Mouse (Mus musculus) liver, embryonic 14.5 days (tissue): ENCODE measurements around the gene Btg2. TPM values are rescaled to one million over a fixed set of nuclear protein-coding genes. Genes with fewer than 3 reads are reported as not detected.

ENCODE experiments used
- ATAC-seq: fragments of 200-750 bp; cut with Nextera tagmentation; 2 replicates; pipeline ENCODE4 v1.8.0; 2017; ENCODE audit warnings: moderate number of reproducible peaks, mild to moderate bottlenecking, moderate library complexity; ENCODE audit not compliant: insufficient read depth
- DNase-seq, 3 experiments: peaks; one replicate each; pipeline ENCODE4 v3.0.0-alpha.2; 2012 to 2013; ENCODE audit warnings: low read depth in 3 of 3, low spot score in 3 of 3
- H3K27ac ChIP-seq: fragments of 300-500 bp; sonication (generic); 2 replicates; pipeline ENCODE4 v1.5.1; 2014; ENCODE audit warnings: moderate library complexity, mild to moderate bottlenecking, control low read depth, inconsistent platforms
- H3K27me3 ChIP-seq: fragments of 300-500 bp; sonication (generic); 2 replicates; pipeline ENCODE4 v1.6.1; 2014; ENCODE audit warnings: mild to moderate bottlenecking, low read length, moderate library complexity; ENCODE audit not compliant: control insufficient read depth, insufficient read depth
- H3K36me3 ChIP-seq: fragments of 300-500 bp; sonication (generic); replicated peaks from 2 replicates; pipeline ENCODE4 v1.6.1; 2014; ENCODE audit warnings: low read depth; ENCODE audit not compliant: control insufficient read depth, insufficient read depth
- H3K4me1 ChIP-seq, 2 experiments: fragments of 200-500 bp in 1 of 2; fragments of 300-500 bp in 1 of 2; sonication (generic) in 1 of 2; replicated peaks; 2 replicates each; pipeline ENCODE4 v1.6.1; 2012 to 2014; ENCODE audit warnings: antibody characterized with exemption in 1 of 2, inconsistent platforms in 1 of 2, low read length in 1 of 2; ENCODE audit not compliant: control insufficient read depth in 2 of 2, insufficient read depth in 2 of 2
- H3K4me2 ChIP-seq: fragments of 300-500 bp; sonication (generic); 2 replicates; pipeline ENCODE4 v1.6.1; 2014; ENCODE audit warnings: low read depth, mild to moderate bottlenecking, control low read depth, moderate library complexity
- H3K4me3 ChIP-seq, 2 experiments: fragments of 200-500 bp in 1 of 2; fragments of 300-500 bp in 1 of 2; sonication (generic) in 1 of 2; 2 replicates each; pipeline ENCODE4 v1.5.1; 2012 to 2014; ENCODE audit warnings: low read depth in 2 of 2, low read length in 2 of 2, mild to moderate bottlenecking in 2 of 2, control low read depth in 1 of 2, inconsistent platforms in 1 of 2, moderate library complexity in 1 of 2; ENCODE audit not compliant: insufficient read depth in 1 of 2
- H3K9ac ChIP-seq: fragments of 300-500 bp; sonication (generic); replicated peaks from 2 replicates; pipeline ENCODE4 v1.6.1; 2014; ENCODE audit warnings: mild to moderate bottlenecking, control low read depth, moderate library complexity
- H3K9me3 ChIP-seq: fragments of 300-500 bp; sonication (generic); 2 replicates; pipeline ENCODE4 v1.6.1; 2016; ENCODE audit warnings: low read length, mixed read lengths; ENCODE audit not compliant: control insufficient read depth
- CTCF ChIP-seq: IDR thresholded peaks from 2 replicates; pipeline ENCODE4 v1.5.1; 2016; ENCODE audit warnings: antibody characterized with exemption, low read depth, control low read depth
- EP300 ChIP-seq: IDR thresholded peaks from 2 replicates; pipeline ENCODE4 v1.6.1; 2016; ENCODE audit warnings: antibody characterized with exemption, low read depth
- WGBS: fragments of 180-500 bp; shearing (Covaris S2); extraction: QIAGEN DNeasy Blood & Tissue Kit; methylation state at CpG from one replicate; pipeline ENCODE4 v1.1.7; 2014; ENCODE audit not compliant: insufficient replicate concordance; 5-methylcytosine and 5-hydroxymethylcytosine counted together
- polyA plus RNA-seq, 2 experiments: library from polyadenylated mRNA; depleted of rRNA in 1 of 2; stranded (reverse) in 1 of 2; unstranded in 1 of 2; fragments of >200 nt; fragmentation: Nextera tagmentation in 1 of 2; extraction: Ambion mirVana in 1 of 2; gene quantifications; 2 replicates each; pipeline versions ENCODE4 v1.2.1 to v1.2.3; 2012 to 2014

Btg2 gene
- polyA plus RNA-seq, 2 experiments, result 45.3 to 78.2 TPM

DNA sequence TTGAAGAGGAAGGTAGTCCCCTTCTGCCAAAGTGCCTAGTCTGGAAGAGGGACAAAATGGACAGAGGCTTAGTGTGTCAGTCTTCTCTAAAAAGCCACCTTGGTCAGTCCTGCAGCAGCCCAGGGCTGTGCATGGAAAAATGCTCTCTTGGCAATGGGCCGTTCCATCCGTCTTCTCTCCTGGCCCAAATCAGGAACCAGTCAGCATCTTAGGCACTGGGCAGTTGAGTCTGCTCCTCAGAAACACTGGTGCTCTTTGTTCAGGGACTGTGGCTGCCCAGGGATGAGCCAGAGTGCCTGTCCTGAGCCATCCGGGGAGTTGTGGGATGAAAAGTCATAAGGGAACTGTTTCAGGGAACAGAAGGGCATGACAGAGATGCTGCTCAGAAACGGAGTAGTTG is 40.6 kb downstream of the Btg2 start:
- 64% methylated on average over 4 of the region's 4 CpGs for WGBS
- DNase-seq (no peak), ATAC-seq (no peak)
- Histone ChIP-seq H3K9ac (no peak overlapping the region), H3K27ac (no peak overlapping the region), H3K36me3 (no peaks in the 10 kb centered on the region), H3K4me3 (no peak overlapping the region), H3K4me1 (no peaks in the 10 kb centered on the region), H3K27me3 (no peaks in the 10 kb centered on the region), H3K9me3 (no peaks in the 10 kb centered on the region), H3K4me2 (no peak overlapping the region)
- TF ChIP-seq CTCF, result no peak
- TF ChIP-seq EP300, result no peak

DNA sequence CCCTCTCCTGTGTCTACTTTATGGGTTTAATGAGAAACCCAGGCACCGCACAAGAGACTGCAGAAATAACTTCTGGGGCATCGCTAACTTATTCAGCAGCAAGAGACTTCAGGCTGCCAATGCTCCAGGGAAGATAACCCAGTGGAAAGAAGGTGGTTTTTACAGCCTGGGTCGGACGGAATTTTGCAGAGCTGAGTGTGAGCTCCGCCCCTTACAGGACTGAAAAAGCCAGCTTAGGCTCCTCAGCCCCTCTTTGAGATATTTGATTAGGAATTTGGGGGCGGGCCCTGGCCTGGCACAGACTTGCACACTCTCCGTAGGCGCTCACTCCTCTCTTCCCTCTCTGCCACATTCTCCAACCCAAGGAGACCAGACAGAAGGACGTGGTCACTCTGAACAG is 41.7 kb downstream of the Btg2 start, which contains the start of gene Fmod:
Gene Fmod, plus strand, starts transcription at position 83 of the 400 bp plus-strand sequence.
- ATAC-seq (no peak), DNase-seq (no peak)
- H3K9me3 ChIP-seq, result no peaks in the 10 kb centered on the region
- H3K4me1 ChIP-seq, result no peaks in the 10 kb centered on the region
- no peak within 1 kb of the TSS for H3K4me2 ChIP-seq
- H3K27me3 ChIP-seq, result no peaks in the 10 kb centered on the region
- H3K27ac ChIP-seq, result no peak within 1 kb of the TSS
- no peak within 1 kb of the TSS for H3K4me3 ChIP-seq
- 39% methylated on average over 9 of the region's 9 CpGs for WGBS
- H3K36me3 ChIP-seq, result no peaks in the 10 kb centered on the region
- TF ChIP-seq CTCF, result no peak
- TF ChIP-seq EP300, result no peak
- no peak within 1 kb of the TSS for H3K9ac ChIP-seq

DNA sequence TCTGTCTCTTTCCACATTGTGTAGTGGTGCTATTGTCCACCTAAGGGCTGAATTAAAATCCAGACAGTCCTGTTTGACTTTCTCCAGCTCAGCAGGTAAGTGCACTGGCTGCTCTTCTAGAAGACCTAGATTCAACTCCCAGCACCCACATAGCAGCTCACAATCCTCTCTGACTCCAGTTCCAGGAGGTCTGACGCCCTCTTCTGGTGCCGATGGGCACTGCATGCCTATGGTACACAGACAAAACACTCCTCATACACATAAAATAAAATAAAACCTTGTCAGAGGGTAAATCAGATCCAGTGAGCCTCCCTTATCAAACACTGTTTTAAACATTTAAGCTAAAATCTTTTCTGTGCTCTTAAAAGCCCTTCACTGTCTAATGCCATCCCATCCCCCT is 42.4 kb downstream of the Btg2 start:
- WGBS, result 39% methylated on average over 2 of the region's 2 CpGs
- Histone ChIP-seq H3K4me1 (no peaks in the 10 kb centered on the region), H3K9ac (no peak overlapping the region)

DNA sequence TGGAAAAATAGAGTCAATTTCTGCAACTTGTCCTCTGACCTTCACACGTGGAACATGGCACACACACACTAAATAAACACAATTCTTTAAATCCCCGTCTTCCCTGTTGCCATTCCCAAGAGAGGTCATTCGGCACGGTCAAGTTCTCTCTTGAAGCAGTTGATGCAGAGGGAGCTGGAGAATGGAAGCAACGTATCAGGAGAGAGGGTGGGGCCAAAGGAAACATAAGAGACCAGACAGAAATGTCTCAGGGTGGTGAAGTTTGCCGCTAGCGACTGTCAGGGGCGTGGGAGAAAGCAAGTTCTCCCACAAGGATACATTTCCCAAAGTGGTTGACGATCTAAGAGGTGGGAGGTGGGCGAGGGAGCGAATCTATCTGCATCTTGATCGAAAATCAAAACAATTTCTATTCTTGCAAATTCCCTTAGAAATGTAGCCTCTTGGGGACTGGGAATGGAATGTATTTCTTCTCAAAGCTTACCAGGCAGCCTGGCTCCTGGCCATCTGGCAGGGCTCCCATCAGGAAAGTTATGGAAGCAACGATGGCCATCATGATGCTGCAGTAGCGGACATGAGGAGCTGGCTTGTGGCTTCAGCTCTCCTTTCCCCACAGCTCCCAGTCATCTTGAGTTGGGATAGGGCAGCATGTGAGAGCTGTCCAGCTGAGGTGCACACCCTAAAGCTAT is 50.6 kb downstream of the Btg2 start:
- Histone ChIP-seq H3K4me1 (no peaks in the 10 kb centered on the region), H3K9ac (no peak overlapping the region), H3K4me2 (no peak overlapping the region), H3K36me3 (no peaks in the 10 kb centered on the region), H3K4me3 (no peak overlapping the region), H3K27ac (no peak overlapping the region), H3K27me3 (no peaks in the 10 kb centered on the region), H3K9me3 (no peaks in the 10 kb centered on the region)
- no peak for TF ChIP-seq CTCF
- 70% methylated on average over 14 of the region's 14 CpGs for WGBS
- DNase-seq (no peak), ATAC-seq (no peak)

More for the DNA sequence above, 42.4 kb downstream of the Btg2 start:
- Histone ChIP-seq H3K4me2 (no peak overlapping the region), H3K27ac (no peak overlapping the region), H3K9me3 (no peaks in the 10 kb centered on the region), H3K36me3 (no peaks in the 10 kb centered on the region), H3K4me3 (no peak overlapping the region), H3K27me3 (no peaks in the 10 kb centered on the region)
- no peak for DNase-seq
- no peak for ATAC-seq
- TF ChIP-seq EP300, result no peak
- TF ChIP-seq CTCF, result peak; percentile 56

- ATAC-seq, result no peak
- TF ChIP-seq EP300, result no peak
- no peak for TF ChIP-seq CTCF
- WGBS, result 69% methylated on average over 9 of the region's 9 CpGs
These were observed 52.2 kb downstream of the Btg2 start for GRCm38 (mm10) chr1:134026741-134027140.

More at GRCm38 (mm10) chr1:134026741-134027140, 52.2 kb downstream of the Btg2 start:
- no peak overlapping the region for H3K4me2 ChIP-seq
- no peaks in the 10 kb centered on the region for H3K36me3 ChIP-seq
- DNase-seq, result no peak
- no peaks in the 10 kb centered on the region for H3K27me3 ChIP-seq
- no peak overlapping the region for H3K27ac ChIP-seq
- H3K4me3 ChIP-seq, result no peak overlapping the region
- no peak overlapping the region for H3K9ac ChIP-seq
- no peaks in the 10 kb centered on the region for H3K9me3 ChIP-seq
- no peaks in the 10 kb centered on the region for H3K4me1 ChIP-seq
